In genomic region chr1:190061560-190062295, GRCm38 (mm10) we compare ENCODE assay signal across 17 mouse cellular contexts.
A peak's percentile ranks its signal among the peaks of the same experiment; 100 is the strongest.
DNase-seq lines count a peak whose midpoint lies in the region; ATAC-seq lines count a peak whose summit lies in the region.
"Had no signal": no experiment of that assay in that cellular context is flagged by ENCODE, and none has a peak within 500 bp of the region (broad histone marks: within the 10 kb centered on the region; RNA-seq: fewer than 3 reads in every experiment).

No protein-coding gene starts in this region.

- no peaks in the 10 kb centered on the region for H3K9me3 ChIP-seq in neural tube, embryonic 15.5 days (replicated peaks)
- H3K9me3 ChIP-seq: liver, embryonic 13.5 days had no signal

- WGBS in neural tube, embryonic 15.5 days, result 63% methylated on average over 9 of the region's 9 CpGs

- H3K4me1 ChIP-seq in neural tube, embryonic 15.5 days, result no peaks in the 10 kb centered on the region
- H3K4me1 ChIP-seq: midbrain, embryonic 13.5 days had no signal

- no peaks in the 10 kb centered on the region for H3K36me3 ChIP-seq in neural tube, embryonic 15.5 days
- H3K36me3 ChIP-seq: liver, embryonic 13.5 days; midbrain, embryonic 13.5 days had no signal

- no peak overlapping the region for H3K27ac ChIP-seq in neural tube, embryonic 15.5 days (replicated peaks)
- H3K27ac ChIP-seq: gastrocnemius, adult 2 months; left cerebral cortex, adult 2 months; liver, embryonic 13.5 days; midbrain, embryonic 13.5 days had no signal

- H3K9ac ChIP-seq in neural tube, embryonic 15.5 days (replicated peaks), result no peak overlapping the region
- H3K9ac ChIP-seq: liver, embryonic 13.5 days; midbrain, embryonic 13.5 days had no signal

- peak; percentile 63 for DNase-seq in embryo, embryonic 10 days (ENCODE audit: low spot score)
- no peak for DNase-seq in embryo, embryonic 11 days
- DNase-seq in ES-CJ7 (ENCODE audit: low read depth, low spot score), result peak; percentile 17
- peak; percentile 36 for DNase-seq in heart, adult 8-10 months (ENCODE audit: low spot score)
- peak; percentile 55 to 71 for DNase-seq in heart, postnatal 10 days
- no peak for DNase-seq in layer of hippocampus, adult 8-10 months (ENCODE audit: low spot score in 2 of 2)
- DNase-seq: cerebellum, adult 11-12 months; gastrocnemius, adult 2 months; kidney, adult 18-20 months; liver, embryonic 13.5 days; lung, postnatal 36 days; thymus, postnatal 36 days had no signal

- H3K4me2 ChIP-seq in neural tube, embryonic 15.5 days, result no peak overlapping the region
- H3K4me2 ChIP-seq: liver, embryonic 13.5 days; midbrain, embryonic 13.5 days had no signal

- H3K27me3 ChIP-seq in neural tube, embryonic 15.5 days (replicated peaks), result no peaks in the 10 kb centered on the region
- H3K27me3 ChIP-seq: liver, embryonic 13.5 days; midbrain, embryonic 13.5 days had no signal

- intact Hi-C loops in heart, postnatal 10 days (cut with DNase I), result loop anchor here (5.0 kb wide), 1 partner anchor 66 kb away; no protein-coding TSS in a partner anchor

- ATAC-seq in megakaryocyte, adult 5-6 weeks (ENCODE audit: poor library complexity, severe bottlenecking), result no peak
- ATAC-seq in neural tube, embryonic 15.5 days (ENCODE audit: low FRiP score), result no peak
- ATAC-seq: forebrain, embryonic 16.5 days; midbrain, embryonic 13.5 days had no signal

- H3K4me3 ChIP-seq in neural tube, embryonic 15.5 days (replicated peaks), result no peak overlapping the region
- H3K4me3 ChIP-seq: gastrocnemius, adult 2 months; left cerebral cortex, adult 2 months; liver, embryonic 13.5 days; midbrain, embryonic 13.5 days had no signal

Comparison
In these comparisons a context has a peak if more than half of its experiments do, and no peak if none do; other contexts are left out.
1. DNase-seq: peak in embryo, embryonic 10 days (single experiment), ES-CJ7 (single experiment), heart, adult 8-10 months (single experiment) and heart, postnatal 10 days (2 of 2); none in embryo, embryonic 11 days (single experiment) and layer of hippocampus, adult 8-10 months (0 of 2).